Mouse (Mus musculus) spleen, adult 2 months (tissue): ENCODE data around the gene Sec22c.

Source experiments
- CTCF ChIP-seq: fragments of 200-500 bp; IDR thresholded peaks from 2 replicates; pipeline ENCODE4 v1.5.1; 2011; ENCODE audit warnings: mild to moderate bottlenecking, inconsistent platforms; ENCODE audit not compliant: insufficient read depth, insufficient read length, insufficient replicate concordance; ENCODE audit errors: extremely low read depth
- POLR2A ChIP-seq: fragments of 200-500 bp; IDR thresholded peaks from 2 replicates; pipeline ENCODE4 v1.6.1; 2011; ENCODE audit warnings: low read depth, low read length, inconsistent platforms

- TF ChIP-seq CTCF (no peak), POLR2A (no peak)
These were observed 35.2 kb upstream of the Sec22c start for GRCm38 (mm10) chr9:121740490-121740889.
